Mouse (Mus musculus) intestine, postnatal 0 days (tissue): ENCODE data around the gene Anks6. TPM values are rescaled to one million over a fixed set of nuclear protein-coding genes. Genes with fewer than 3 reads are reported as not detected.

Experiments
- ATAC-seq: fragments of 200-750 bp; cut with Nextera tagmentation; 2 replicates; pipeline ENCODE4 v1.8.0; 2017; ENCODE audit warnings: mild to moderate bottlenecking, moderate TSS enrichment, moderate library complexity
- H3K27ac ChIP-seq: fragments of 300-500 bp; sonication (generic); 2 replicates; pipeline ENCODE4 v1.5.1; 2014; ENCODE audit warnings: mild to moderate bottlenecking, low read depth, low read length, moderate library complexity
- H3K27me3 ChIP-seq: fragments of 300-500 bp; sonication (generic); replicated peaks from 2 replicates; pipeline ENCODE4 v1.6.1; 2014; ENCODE audit warnings: low read length, mixed read lengths; ENCODE audit not compliant: control insufficient read depth, insufficient read depth
- H3K36me3 ChIP-seq: fragments of 300-500 bp; sonication (generic); 2 replicates; pipeline ENCODE4 v1.6.1; 2014; ENCODE audit warnings: mild to moderate bottlenecking, moderate library complexity; ENCODE audit not compliant: control insufficient read depth, insufficient read depth
- H3K4me1 ChIP-seq: fragments of 300-500 bp; sonication (generic); replicated peaks from 2 replicates; pipeline ENCODE4 v1.6.1; 2014; ENCODE audit warnings: antibody characterized with exemption, low read length, mixed read lengths; ENCODE audit not compliant: control insufficient read depth, insufficient read depth
- H3K4me2 ChIP-seq: fragments of 300-500 bp; sonication (generic); replicated peaks from 2 replicates; pipeline ENCODE4 v1.6.1; 2014; ENCODE audit warnings: low read depth, mild to moderate bottlenecking, moderate library complexity
- H3K4me3 ChIP-seq: fragments of 300-500 bp; sonication (generic); 2 replicates; pipeline ENCODE4 v1.5.1; 2014; ENCODE audit warnings: low read depth, low read length
- H3K9ac ChIP-seq: fragments of 300-500 bp; sonication (generic); 2 replicates; pipeline ENCODE4 v1.6.1; 2014; ENCODE audit warnings: mild to moderate bottlenecking, low read depth, low read length
- H3K9me3 ChIP-seq: fragments of 300-500 bp; sonication (generic); 2 replicates; pipeline ENCODE4 v1.6.1; 2016; ENCODE audit warnings: mixed run types; ENCODE audit not compliant: control insufficient read depth
- CTCF ChIP-seq: sonication (generic); IDR thresholded peaks from 2 replicates; pipeline ENCODE4 v1.5.1; 2016; ENCODE audit warnings: low read depth, mild to moderate bottlenecking, control low read depth, antibody characterized with exemption, moderate library complexity
- WGBS: fragments of 180-500 bp; shearing (Covaris S2); extraction: QIAGEN DNeasy Blood & Tissue Kit; methylation state at CpG from one replicate; pipeline ENCODE4 v1.1.7; 2014; 5-methylcytosine and 5-hydroxymethylcytosine counted together
- polyA plus RNA-seq: library from polyadenylated mRNA; unstranded; fragments of >200 nt; fragmentation: Nextera tagmentation; extraction: Ambion mirVana; gene quantifications from 2 replicates; pipeline ENCODE4 v1.2.1, GENCODE M21; 2015

Anks6 gene
- polyA plus RNA-seq, 1 experiment from 2014 or later = 1.3 TPM

DNA sequence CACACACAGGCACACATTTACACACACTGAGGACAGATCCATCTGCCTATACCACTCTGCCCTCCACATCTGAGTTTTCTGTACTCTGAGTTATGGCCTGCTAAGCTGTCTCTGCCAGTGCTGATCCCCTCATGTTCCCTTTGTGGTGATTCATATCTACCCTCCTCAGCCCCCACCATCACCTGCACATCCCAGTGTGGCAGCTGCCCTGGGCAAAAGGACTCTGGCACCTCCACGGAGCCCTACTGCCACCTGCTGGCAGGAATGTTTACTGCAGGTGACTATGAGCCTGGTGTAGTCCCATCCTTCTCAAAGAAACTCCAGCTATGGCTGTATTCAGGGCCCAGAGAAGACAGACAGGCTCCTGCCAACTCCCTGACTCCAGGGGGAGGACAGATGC, 7.1 kb downstream of the Anks6 start:
- Histone ChIP-seq H3K9ac (no peak overlapping the region), H3K4me3 (no peak overlapping the region), H3K4me1 (0 out of 2 replicates have a peak, but pooled peaks cover 2% of the 10 kb centered on the region), H3K36me3 (no peaks in the 10 kb centered on the region; the same call in 1 of the 2 replicates), H3K4me2 (no peak overlapping the region), H3K9me3 (no peaks in the 10 kb centered on the region), H3K27ac (no peak overlapping the region), H3K27me3 (no peaks in the 10 kb centered on the region)
- WGBS = 6% methylated on average over 1 of the region's 1 CpGs
- peak; percentile 65 for ATAC-seq
- TF ChIP-seq CTCF = peak; percentile 97

DNA sequence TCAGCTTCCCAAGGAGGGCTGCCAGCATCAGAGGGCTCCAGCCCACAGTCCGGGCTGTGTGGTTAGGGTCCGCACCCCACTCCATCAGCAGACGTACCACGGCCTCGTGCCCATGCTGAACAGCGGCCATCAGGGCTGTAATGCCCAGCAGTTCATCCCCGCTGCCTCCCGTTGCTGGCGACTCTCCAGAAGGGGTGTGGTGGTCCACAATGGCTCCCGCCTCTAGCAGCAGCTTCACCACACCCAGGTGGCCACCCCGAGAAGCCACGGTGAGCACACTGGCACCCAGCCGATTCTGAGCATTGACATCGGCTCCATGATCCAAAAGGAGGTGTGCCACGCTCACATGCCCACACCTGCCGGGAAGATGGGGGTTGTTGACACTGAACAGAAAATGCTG, 8.0 kb downstream of the Anks6 start:
- no peak overlapping the region for H3K4me3 ChIP-seq
- H3K9me3 ChIP-seq = no peaks in the 10 kb centered on the region
- no peak overlapping the region for H3K27ac ChIP-seq
- 93% methylated on average over 16 of the region's 16 CpGs for WGBS
- no peak for ATAC-seq
- H3K9ac ChIP-seq = no peak overlapping the region
- no peak for TF ChIP-seq CTCF
- no peaks in the 10 kb centered on the region for H3K27me3 ChIP-seq
- H3K36me3 ChIP-seq = no peaks in the 10 kb centered on the region; the same call in 1 of the 2 replicates
- no peak overlapping the region for H3K4me2 ChIP-seq
- 0 out of 2 replicates have a peak, but pooled peaks cover 2% of the 10 kb centered on the region for H3K4me1 ChIP-seq

DNA sequence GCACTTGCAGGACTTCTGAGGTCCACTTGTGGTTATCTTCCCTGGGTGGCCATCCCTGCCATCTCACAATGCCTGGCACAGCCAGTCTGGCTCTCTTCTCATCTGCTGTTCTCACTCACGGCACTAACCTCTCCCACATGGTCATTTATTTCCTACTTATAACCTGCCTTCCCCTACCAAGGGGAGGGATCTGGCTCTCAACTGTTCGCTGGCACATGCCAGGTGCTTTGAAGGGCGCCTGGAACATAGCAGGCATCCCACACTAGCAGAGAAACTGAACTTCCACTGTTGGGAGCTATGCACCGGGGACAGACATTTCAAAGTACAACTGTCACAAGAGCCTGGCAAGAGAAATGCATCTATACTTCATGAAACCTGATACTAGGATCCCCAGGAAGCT, 9.5 kb downstream of the Anks6 start:
- no peaks in the 10 kb centered on the region for H3K27me3 ChIP-seq
- no peaks in the 10 kb centered on the region for H3K9me3 ChIP-seq
- 0 out of 2 replicates have a peak, but pooled peaks cover 2% of the 10 kb centered on the region for H3K4me1 ChIP-seq
- no peak overlapping the region for H3K27ac ChIP-seq
- H3K4me3 ChIP-seq = no peak overlapping the region
- H3K9ac ChIP-seq = no peak overlapping the region
- TF ChIP-seq CTCF = no peak
- no peak overlapping the region for H3K4me2 ChIP-seq
- no peaks in the 10 kb centered on the region; the same call in 1 of the 2 replicates for H3K36me3 ChIP-seq
- 80% methylated on average over 4 of the region's 4 CpGs for WGBS
- ATAC-seq = no peak

DNA sequence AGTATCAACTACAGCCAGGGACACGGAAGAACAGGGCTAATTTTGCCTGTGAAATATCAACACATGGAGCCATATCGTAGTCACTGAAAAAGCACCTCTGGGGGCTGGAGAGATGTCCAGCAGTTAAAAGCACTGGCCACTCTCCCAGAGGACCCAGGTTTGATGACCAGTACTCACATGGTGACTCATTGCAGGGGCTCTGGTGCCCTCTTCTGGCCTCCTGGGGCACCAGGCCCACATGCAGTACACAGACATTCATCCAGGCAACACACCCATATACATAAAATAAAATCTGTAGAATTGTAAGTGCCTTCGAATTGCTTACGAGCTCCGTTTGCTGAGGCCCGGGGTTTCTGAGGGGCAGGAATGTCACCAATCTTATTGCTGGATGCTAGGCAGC, 10.3 kb downstream of the Anks6 start:
- TF ChIP-seq CTCF = peak; percentile 57
- no peak overlapping the region for H3K9ac ChIP-seq
- no peak for ATAC-seq
- H3K4me3 ChIP-seq = no peak overlapping the region
- H3K4me1 ChIP-seq = 0 out of 2 replicates have a peak, but pooled peaks cover 2% of the 10 kb centered on the region
- H3K27me3 ChIP-seq = no peaks in the 10 kb centered on the region
- H3K9me3 ChIP-seq = no peaks in the 10 kb centered on the region
- H3K4me2 ChIP-seq = no peak overlapping the region
- WGBS = 79% methylated on average over 6 of the region's 6 CpGs
- no peaks in the 10 kb centered on the region; the same call in 1 of the 2 replicates for H3K36me3 ChIP-seq
- no peak overlapping the region for H3K27ac ChIP-seq

DNA sequence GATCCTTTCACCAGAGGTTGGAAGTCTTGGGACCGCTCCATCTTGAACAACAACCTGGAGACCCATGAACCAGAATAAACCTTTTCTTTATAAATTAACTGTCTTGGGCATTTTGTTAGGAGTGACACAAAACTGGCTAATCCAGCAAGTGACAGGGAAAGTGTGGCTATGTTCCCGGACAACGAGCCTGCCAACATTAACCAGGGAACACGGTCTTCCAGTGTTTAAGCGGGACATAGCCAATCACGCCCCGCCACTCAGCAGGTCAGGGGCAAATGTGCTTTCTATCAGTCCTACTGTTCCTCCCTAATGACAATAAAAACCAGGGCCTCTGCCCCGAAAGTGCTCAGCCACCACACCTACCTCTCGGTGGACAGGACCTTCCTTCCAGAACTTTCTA, 13.4 kb downstream of the Anks6 start:
- H3K9me3 ChIP-seq = no peaks in the 10 kb centered on the region
- no peak for ATAC-seq
- TF ChIP-seq CTCF = no peak
- no peak overlapping the region for H3K4me2 ChIP-seq
- WGBS = 85% methylated on average over 9 of the region's 9 CpGs
- no peaks in the 10 kb centered on the region for H3K4me1 ChIP-seq
- no peak overlapping the region for H3K27ac ChIP-seq
- H3K27me3 ChIP-seq = no peaks in the 10 kb centered on the region
- H3K9ac ChIP-seq = no peak overlapping the region
- H3K36me3 ChIP-seq = no peaks in the 10 kb centered on the region; the same call in 1 of the 2 replicates
- no peak overlapping the region for H3K4me3 ChIP-seq

DNA sequence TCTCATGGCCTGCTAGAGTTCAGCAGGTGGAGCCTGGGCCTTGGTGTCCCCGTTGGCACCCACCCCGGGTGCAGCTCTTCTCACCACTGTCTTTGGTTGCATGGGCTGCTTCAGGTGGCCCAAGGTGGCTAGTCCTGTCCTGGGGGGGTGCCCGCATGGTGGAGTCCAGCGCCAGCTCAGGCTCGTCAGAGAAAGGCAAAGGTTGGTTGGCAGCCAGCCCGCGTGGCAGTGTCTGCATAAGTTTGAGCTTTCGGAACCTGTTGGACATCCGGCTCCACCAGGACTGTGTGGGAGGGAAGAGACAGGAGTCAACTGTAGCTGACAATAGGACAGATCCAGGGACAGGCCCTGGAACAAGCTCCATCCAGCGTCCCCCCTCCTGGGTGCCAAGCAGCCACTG, 17.6 kb downstream of the Anks6 start:
- Histone ChIP-seq H3K9me3 (no peaks in the 10 kb centered on the region), H3K4me3 (no peak overlapping the region), H3K27ac (no peak overlapping the region), H3K36me3 (no peaks in the 10 kb centered on the region), H3K9ac (no peak overlapping the region), H3K4me2 (no peak overlapping the region), H3K27me3 (no peaks in the 10 kb centered on the region), H3K4me1 (no peaks in the 10 kb centered on the region)
- TF ChIP-seq CTCF = no peak
- no peak for ATAC-seq
- 91% methylated on average over 10 of the region's 10 CpGs for WGBS

DNA sequence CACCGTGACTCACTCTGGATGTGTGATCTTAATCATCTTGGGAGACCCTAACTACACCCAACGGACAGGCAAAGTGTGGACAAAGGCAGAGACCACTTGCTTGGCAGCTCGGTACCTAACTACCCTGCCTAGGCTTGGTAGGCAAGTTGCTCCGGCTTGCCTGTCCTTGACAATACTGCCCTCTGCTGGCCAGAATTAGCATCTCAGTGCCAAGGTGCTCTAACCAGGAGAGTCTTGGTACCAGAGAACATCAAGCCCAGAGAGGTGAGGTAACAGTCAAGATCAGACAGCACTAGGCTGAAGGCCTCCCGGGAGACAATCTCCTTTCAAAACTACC, 19.9 kb downstream of the Anks6 start:
- Histone ChIP-seq H3K4me1 (no peaks in the 10 kb centered on the region), H3K27me3 (no peaks in the 10 kb centered on the region), H3K9me3 (no peaks in the 10 kb centered on the region), H3K9ac (no peak overlapping the region), H3K27ac (no peak overlapping the region), H3K4me2 (no peak overlapping the region), H3K36me3 (no peaks in the 10 kb centered on the region), H3K4me3 (no peak overlapping the region)
- WGBS = 16% methylated on average over 5 of the region's 5 CpGs
- peak; percentile 98 for TF ChIP-seq CTCF
- ATAC-seq = no peak
